Mouse (Mus musculus) bone marrow, adult 2 months (tissue): ENCODE data around the gene Fabp7. TPM values are rescaled to one million over a fixed set of nuclear protein-coding genes. Genes with fewer than 3 reads are reported as not detected.

ENCODE experiments used
- H3K27ac ChIP-seq: fragments of 200-500 bp; 2 replicates; pipeline ENCODE4 v1.5.1; 2012; ENCODE audit warnings: low read depth, mild to moderate bottlenecking, control low read depth, inconsistent platforms, low read length; ENCODE audit not compliant: control insufficient read depth, poor library complexity, insufficient read depth
- H3K4me1 ChIP-seq: fragments of 200-500 bp; 2 replicates; pipeline ENCODE4 v1.6.1; 2011; ENCODE audit warnings: low read length; ENCODE audit not compliant: control insufficient read depth, insufficient read depth
- H3K4me3 ChIP-seq: fragments of 200-500 bp; replicated peaks from 2 replicates; pipeline ENCODE3; 2011; ENCODE audit warnings: mild to moderate bottlenecking, low read depth, low read length, control low read depth; ENCODE audit not compliant: control insufficient read depth
- CTCF ChIP-seq: fragments of 200-500 bp; IDR thresholded peaks from 2 replicates; pipeline ENCODE4 v1.5.1; 2011; ENCODE audit warnings: low read length, control low read depth; ENCODE audit not compliant: control insufficient read depth, insufficient read depth
- POLR2A ChIP-seq: fragments of 200-500 bp; IDR thresholded peaks from 2 replicates; pipeline ENCODE4 v1.6.1; 2011; ENCODE audit warnings: low read depth, mild to moderate bottlenecking, control low read depth, low read length, borderline replicate concordance; ENCODE audit not compliant: control insufficient read depth
- WGBS: fragments of 180-500 bp; shearing (Covaris S2); methylation state at CpG from one replicate; pipeline ENCODE4 v1.1.7; 2018; 5-methylcytosine and 5-hydroxymethylcytosine counted together
- polyA plus RNA-seq: library from polyadenylated mRNA; stranded (reverse); fragments of >200 nt; gene quantifications from 2 replicates; pipeline ENCODE4 v1.2.4, GENCODE M21; 2011; ENCODE audit warnings: low replicate concordance; ENCODE audit not compliant: missing spikeins, insufficient read depth, insufficient read length

The Fabp7 gene
- polyA plus RNA-seq, 1 experiment: 1.8 TPM

DNA sequence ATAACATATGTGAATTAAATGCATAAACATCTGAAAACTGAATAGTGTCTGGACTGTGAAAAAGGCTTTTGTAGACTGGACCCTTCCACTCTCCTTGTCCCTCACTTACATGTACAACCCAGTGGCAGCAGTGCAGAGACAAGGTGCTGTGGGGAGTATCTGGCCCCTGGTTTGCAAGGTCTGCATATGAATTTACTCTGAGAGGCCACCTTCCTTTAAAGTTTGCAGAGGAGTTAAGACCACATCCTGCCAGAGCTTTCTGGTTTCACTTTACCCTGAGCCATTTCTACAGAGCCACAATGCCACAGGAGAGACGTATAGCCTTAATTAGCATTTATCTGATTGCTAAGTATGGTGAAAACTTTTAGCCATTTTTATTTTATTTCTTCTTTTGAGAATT lies 31.3 kb upstream of the Fabp7 start:
- TF ChIP-seq POLR2A: no peak
- no peak for TF ChIP-seq CTCF
- Histone ChIP-seq H3K4me1 (no peaks in the 10 kb centered on the region; the same call in 1 of the 2 replicates), H3K4me3 (no peak overlapping the region), H3K27ac (no peak overlapping the region)
- WGBS: 35% methylated on average over 1 of the region's 1 CpGs

GRCm38 (mm10) chr10:57755201-57755736 lies 29.4 kb upstream of the Fabp7 start:
- Histone ChIP-seq H3K4me3 (no peak overlapping the region), H3K4me1 (no peaks in the 10 kb centered on the region; the same call in 1 of the 2 replicates), H3K27ac (no peak overlapping the region)
- WGBS: 83% methylated on average over 2 of the region's 2 CpGs
- TF ChIP-seq CTCF (no peak), POLR2A (no peak)

DNA sequence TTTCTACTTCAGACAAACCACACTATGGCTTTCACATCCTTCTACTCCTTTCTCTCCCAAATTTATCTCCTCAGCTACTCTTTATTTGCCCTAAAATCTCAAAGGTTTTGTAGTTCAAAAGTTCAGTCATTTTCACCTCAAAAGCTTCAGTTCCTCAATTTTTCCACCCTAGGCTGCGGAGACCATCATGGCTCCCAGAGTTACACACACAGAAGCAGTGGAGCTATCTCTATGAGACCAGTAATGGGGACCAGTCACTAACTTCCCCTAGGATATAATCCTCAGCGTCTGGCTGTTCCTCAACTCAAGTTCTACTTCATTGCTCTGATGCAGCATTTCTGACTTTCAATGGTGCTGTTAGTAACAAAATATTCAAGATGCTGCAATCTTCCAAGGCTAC lies 25.7 kb upstream of the Fabp7 start:
- WGBS: 68% methylated on average over 2 of the region's 2 CpGs
- H3K4me3 ChIP-seq: no peak overlapping the region
- no peak for TF ChIP-seq CTCF
- no peak for TF ChIP-seq POLR2A
- no peak overlapping the region for H3K27ac ChIP-seq
- no peaks in the 10 kb centered on the region; the same call in 1 of the 2 replicates for H3K4me1 ChIP-seq

DNA sequence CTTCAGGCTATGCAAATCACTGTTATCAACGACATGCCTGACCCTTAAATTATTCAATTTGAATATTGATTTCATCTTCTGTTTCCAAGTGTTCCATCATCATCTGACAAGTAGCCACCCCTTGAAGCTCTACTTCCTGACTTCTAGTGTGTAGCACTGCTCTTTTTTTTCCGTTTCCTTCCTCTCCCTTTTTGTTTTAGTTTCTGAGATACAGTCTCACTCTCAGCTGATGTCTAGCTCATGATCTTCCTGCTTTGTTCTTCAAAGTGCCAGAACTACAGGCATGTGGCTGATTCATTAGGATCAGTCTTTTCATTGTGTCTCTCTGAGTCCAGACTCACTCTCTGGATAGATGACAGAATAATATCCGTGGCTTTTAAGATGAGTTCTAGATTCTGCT lies 24.0 kb upstream of the Fabp7 start:
- 61% methylated on average over 3 of the region's 3 CpGs for WGBS
- no peaks in the 10 kb centered on the region; the same call in 1 of the 2 replicates for H3K4me1 ChIP-seq
- no peak for TF ChIP-seq POLR2A
- TF ChIP-seq CTCF: no peak
- no peak overlapping the region for H3K4me3 ChIP-seq
- H3K27ac ChIP-seq: no peak overlapping the region

- no peak overlapping the region for H3K27ac ChIP-seq
- H3K4me3 ChIP-seq: no peak overlapping the region
- no peak for TF ChIP-seq CTCF
- no peak for TF ChIP-seq POLR2A
- WGBS: 48% methylated on average over 1 of the region's 1 CpGs
- H3K4me1 ChIP-seq: no peaks in the 10 kb centered on the region; the same call in 1 of the 2 replicates
Measured at GRCm38 (mm10) chr10:57763044-57763443, 21.6 kb upstream of the Fabp7 start.

DNA sequence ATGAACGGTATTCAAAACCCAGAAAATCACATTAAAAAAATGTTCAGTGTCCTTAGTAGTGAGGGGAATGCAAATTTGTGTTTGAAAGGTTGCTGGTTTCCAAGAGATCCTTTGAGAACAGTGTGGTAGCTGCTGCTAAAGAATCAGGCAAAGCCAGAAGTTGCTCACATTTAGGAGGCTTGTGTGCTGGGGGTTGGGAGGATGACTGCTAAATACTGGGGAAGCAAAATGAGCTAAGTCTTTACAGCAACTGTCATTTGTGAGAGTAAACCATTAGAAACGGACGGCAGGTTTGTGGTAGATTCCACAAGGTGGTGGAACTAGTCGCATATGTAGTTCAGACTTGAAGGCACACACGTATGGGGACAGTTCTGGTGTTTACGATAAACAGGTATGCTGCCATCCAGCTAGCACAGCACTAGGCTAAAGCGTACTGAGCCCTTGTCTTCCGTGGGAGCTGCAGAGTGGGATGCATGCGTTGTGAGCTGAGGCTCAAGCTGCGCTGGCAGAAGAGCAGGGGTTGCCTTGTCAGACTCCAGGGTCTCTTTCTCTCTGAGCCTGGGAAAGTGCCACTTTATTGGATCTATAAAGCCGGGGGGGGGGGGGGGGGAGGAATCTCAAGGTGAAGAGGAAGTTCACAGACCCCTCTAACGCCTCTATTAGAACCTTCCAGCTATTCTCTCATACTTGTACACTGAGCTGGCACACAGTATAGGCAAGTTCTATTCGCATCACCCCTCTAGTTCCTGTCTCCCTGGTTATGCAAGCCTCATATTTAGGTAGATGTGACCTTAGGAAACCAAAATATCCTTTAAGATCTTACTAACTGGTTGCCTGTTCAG lies 1.2 kb upstream of the Fabp7 start:
- no peak overlapping the region for H3K4me3 ChIP-seq
- H3K4me1 ChIP-seq: no peaks in the 10 kb centered on the region
- no peak overlapping the region for H3K27ac ChIP-seq
- WGBS: 66% methylated on average over 13 of the region's 13 CpGs
- TF ChIP-seq POLR2A (no peak), CTCF (no peak)

GRCm38 (mm10) chr10:57784131-57784875 lies 378 bp upstream of the Fabp7 start:
- Histone ChIP-seq H3K4me1 (no peaks in the 10 kb centered on the region), H3K27ac (no peak overlapping the region), H3K4me3 (no peak overlapping the region)
- 58% methylated on average over 7 of the region's 7 CpGs for WGBS
- TF ChIP-seq POLR2A (no peak), CTCF (no peak)

DNA sequence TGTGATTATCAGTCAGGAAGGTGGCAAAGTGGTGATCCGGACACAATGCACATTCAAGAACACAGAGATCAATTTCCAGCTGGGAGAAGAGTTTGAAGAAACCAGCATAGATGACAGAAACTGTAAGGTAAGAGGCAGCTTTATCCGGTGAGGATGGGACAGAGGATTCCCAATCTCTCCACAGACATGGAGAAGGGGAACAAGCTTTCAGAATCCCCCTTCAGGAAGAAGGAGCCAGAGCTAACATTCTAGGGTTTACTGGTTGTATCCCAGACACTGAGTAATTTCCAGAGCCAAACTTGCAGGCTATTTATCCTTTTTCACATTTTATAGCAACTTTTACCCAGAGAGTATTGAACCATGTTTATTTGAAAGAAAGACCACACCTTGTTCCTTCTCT lies 871 bp downstream of the Fabp7 start:
- Histone ChIP-seq H3K4me1 (no peaks in the 10 kb centered on the region), H3K4me3 (no peak overlapping the region), H3K27ac (no peak overlapping the region)
- 85% methylated on average over 2 of the region's 2 CpGs for WGBS
- no peak for TF ChIP-seq POLR2A
- TF ChIP-seq CTCF: no peak
